Mouse (Mus musculus) brain, embryonic 14.5 days (tissue): ENCODE data around the gene Gm10961.

Experiments
- CTCF ChIP-seq: fragments of 200-500 bp; IDR thresholded peaks from 2 replicates; pipeline ENCODE4 v1.5.1; 2012; ENCODE audit warnings: inconsistent platforms, mild to moderate bottlenecking, moderate library complexity, borderline replicate concordance; ENCODE audit not compliant: insufficient read depth, insufficient read length; ENCODE audit errors: extremely low read depth
- POLR2A ChIP-seq: fragments of 200-500 bp; IDR thresholded peaks from 2 replicates; pipeline ENCODE4 v1.6.1; 2012; ENCODE audit warnings: mild to moderate bottlenecking, inconsistent platforms, borderline replicate concordance; ENCODE audit not compliant: poor library complexity, insufficient read depth, insufficient read length, severe bottlenecking; ENCODE audit errors: extremely low read depth

GRCm38 (mm10) chr3:107586504-107586903 lies 44.6 kb upstream of the Gm10961 start:
- TF ChIP-seq CTCF (no peak), POLR2A (no peak)
